Mouse (Mus musculus): ENCODE results near the gene Mdc1.
"Not testable (repeated sequence)": the region's sequence is repeated elsewhere in the genome, so short reads cannot be mapped to it uniquely, and the experiment has no call there.

The Mdc1 gene

GRCm38 (mm10) chr17:35822964-35823937 lies 18.1 kb upstream of the Mdc1 start, which contains the start of gene Flot1:
Gene Flot1 (plus strand): TSS chr17:35823230.
- peak; percentile 81 for DNase-seq (ENCODE audit: low read depth, low spot score)

DNA sequence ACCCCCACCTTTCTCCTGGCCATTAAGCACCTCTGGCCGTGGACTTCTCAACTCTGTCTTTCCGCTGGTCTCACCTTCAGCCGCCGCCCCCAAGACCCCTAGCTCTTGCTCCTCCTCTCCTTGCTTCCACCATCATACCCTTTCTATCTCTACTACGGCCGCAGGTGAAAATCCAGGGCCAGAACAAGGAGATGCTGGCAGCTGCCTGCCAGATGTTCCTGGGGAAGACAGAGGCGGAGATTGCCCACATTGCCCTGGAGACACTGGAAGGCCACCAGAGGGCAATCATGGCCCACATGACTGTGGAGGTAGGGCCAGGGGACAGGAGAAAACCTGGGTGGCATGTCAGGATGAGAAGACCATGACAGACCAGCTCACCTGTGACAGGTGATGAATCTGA lies 16.9 kb upstream of the Mdc1 start:
- DNase-seq (ENCODE audit: low read depth, low spot score) = no peak

GRCm38 (mm10) chr17:35825109-35825850 lies 16.0 kb upstream of the Mdc1 start:
- no peak for DNase-seq (ENCODE audit: low read depth, low spot score)

DNA sequence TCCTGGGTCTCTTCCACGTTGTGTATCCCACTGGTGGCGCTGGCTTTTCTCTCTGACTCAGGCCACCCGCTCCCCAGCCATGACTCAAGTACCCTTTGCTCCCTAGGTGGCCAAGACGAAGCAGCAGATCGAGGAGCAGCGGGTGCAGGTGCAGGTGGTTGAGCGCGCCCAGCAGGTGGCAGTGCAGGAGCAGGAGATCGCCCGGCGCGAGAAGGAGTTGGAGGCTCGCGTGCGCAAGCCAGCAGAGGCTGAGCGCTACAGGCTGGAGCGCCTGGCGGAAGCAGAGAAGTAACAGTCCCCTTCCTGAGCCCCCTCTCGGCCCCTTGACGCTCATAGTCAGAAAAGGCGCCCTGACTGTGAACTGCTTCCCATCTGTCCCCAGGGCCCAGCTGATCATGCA lies 11.6 kb upstream of the Mdc1 start:
- DNase-seq (ENCODE audit: low read depth, low spot score) = peak; percentile 79

DNA sequence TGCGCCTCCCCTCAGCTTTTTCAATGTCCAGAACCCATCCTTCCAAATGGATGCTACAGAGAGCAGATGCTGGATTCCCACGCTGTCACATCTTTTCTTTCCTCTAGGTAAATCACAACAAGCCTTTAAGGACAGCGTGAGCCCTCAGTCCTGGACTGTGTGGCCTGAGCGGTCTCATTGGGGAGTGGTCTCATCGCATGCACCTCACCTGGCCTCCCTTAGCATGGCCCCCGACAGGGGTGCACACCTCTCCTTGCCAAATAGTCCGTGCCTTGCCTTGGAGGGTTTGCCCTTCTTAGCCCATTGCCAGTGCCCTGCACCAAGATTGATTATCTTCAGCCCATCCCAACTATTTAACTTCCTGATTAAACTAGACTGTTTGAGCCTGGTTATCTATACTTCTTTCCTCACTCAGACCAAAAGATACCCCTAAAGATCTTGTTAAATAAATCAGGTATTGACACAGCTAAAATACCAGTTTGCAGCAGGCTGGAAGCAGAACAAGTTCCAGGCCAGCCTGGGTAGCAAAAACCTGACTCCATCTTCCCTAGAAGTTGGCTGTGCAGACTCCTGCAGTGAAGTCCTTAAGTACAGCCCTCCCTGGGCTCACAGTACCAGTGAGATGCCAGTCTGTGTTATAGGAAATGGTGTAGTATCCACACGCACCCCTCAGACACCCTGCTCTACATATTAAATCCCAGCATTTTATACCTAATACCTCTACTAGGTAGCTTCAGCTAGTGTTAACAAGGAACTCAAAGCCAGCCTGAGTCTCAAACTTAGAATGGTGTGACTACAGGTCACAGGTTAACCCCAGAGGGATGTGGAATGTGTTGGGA lies 8.7 kb upstream of the Mdc1 start:
- no peak for DNase-seq (ENCODE audit: low read depth, low spot score)

DNA sequence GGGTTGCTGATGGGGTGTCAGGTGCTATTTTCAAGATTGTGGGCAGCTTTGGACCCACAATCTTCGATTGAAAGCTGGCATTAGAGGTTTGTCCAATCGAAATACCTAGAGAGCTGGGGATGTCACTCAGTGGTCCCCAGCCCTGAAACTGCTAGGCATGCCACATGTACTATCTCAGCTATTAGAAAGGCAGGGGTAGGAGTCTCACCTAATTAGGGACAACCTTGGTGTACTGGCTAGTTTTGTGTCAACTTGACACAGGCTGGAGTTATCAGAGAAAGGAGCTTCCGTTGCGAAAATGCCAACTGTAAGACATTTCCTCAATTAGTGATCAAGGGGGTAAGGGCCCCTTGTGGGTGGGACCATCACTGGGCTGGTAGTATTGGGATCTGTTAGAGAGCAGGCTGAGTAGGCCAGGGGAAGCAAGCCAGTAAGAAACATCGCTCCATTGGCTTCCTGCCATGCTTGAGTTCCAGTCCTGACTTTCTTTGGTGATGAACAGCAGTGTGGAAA lies 8.0 kb upstream of the Mdc1 start:
- no peak for DNase-seq (ENCODE audit: low read depth, low spot score)

GRCm38 (mm10) chr17:35833894-35834293 lies 7.4 kb upstream of the Mdc1 start:
- DNase-seq (ENCODE audit: low read depth, low spot score) = no peak

DNA sequence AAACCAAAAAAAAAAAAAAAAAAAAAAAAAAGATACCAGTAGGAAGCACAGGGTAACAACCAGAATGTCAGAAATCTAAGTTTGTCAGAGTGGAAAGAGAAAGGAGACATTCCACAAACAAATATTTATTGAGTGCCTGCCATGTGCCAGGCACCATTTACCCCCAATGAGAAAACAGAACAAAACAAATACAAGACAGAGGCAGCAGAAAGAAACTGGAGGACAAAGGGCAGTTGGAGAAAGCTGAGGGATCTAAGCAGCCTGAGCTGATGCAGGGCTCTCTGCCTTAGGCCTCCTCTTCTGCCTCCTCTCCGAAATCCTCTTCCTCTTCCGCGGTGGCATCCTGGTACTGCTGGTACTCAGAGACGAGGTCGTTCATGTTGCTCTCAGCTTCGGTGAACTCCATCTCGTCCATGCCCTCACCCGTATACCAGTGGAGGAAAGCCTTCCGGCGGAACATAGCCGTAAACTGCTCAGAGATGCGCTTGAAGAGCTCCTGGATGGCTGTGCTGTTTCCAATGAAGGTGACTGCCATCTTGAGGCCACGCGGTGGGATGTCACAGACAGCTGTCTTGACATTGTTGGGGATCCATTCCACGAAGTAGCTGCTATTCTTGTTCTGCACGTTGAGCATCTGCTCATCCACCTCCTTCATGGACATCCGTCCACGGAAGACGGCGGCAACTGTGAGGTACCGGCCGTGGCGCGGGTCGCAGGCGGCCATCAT lies 6.5 kb upstream of the Mdc1 start:
- no peak for DNase-seq (ENCODE audit: low read depth, low spot score)

- no peak for DNase-seq (ENCODE audit: low read depth, low spot score)
Observed at GRCm38 (mm10) chr17:35835424-35836140, 5.7 kb upstream of the Mdc1 start.

DNA sequence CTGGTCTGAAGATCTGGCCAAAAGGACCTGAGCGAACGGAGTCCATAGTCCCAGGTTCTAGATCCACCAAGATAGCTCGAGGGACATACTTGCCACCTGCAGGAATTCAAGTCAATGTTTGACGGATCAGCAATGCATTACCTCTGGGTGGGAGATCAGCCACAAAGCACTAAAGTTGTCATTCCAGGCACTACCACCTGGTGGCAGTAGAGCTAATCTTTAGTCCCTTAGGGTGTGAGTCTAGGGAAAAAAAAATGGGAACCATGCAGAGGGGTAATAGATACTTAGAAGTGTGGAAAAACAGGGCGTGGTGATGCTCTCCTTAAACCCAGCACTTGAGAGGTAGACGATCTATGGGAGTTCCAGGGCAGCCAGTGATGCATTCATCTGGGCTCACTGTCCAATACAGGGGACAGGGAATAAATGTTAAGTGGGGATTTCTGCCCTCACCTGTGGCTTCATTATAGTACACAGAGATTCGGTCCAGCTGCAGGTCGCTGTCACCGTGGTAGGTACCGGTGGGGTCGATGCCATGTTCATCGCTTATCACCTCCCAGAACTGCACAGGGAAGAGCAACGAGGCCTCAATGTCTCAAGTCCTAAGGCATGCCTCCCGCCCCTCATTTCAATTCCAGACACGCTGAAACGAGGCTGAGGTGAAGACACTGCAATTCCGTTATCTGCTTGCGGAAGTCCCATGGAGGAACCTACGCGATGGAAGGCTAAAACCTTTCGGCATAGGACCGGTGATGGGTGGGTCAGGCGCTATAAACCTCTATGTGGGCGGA lies 4.9 kb upstream of the Mdc1 start:
- DNase-seq (ENCODE audit: low read depth, low spot score) = peak; percentile 88

GRCm38 (mm10) chr17:35836991-35837422 lies 4.3 kb upstream of the Mdc1 start:
- DNase-seq (ENCODE audit: low read depth, low spot score) = peak; percentile 93

DNA sequence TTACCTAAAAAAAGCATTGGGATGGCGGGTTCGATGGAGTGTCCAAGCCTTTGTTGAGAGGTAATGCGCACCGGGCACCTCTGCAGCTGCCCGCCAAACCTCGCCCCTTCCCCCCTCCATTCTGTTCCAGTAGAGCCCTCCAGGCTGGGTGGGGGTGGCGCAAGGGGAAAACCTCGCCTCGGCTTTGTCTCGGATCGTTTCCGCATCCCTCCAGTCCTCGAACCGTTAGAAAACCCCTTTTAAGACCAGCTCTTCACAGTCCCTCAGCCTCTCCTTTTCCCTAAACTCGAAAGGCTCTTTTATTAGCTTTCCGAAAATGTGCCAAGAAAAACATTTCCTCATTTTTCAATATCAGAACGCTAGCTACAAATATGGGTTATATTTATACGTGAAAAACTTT lies 3.8 kb upstream of the Mdc1 start:
- DNase-seq (ENCODE audit: low read depth, low spot score) = peak; percentile 72

DNA sequence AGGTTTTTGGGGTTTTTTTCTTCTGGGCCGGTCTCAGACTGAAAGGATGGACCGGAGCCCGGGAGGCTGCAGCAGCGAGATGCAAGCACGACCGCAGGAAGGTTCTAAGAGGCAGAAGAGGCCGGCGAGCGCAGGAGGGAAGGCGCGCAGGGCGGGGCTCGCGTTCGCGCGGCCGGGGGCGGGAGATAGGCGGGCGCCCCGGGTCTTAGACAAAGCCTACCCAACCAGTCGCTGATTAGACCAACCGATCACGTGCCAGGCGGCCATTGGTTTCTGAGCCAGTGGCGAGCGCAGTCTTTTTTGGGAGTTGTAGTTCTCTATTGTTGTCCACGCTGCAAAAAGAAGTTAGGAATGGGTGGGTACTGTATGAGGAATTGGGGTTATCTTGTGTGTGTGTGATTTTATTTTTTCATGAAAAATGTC lies 3.2 kb upstream of the Mdc1 start, which contains the start of gene Tubb5:
Gene Tubb5 (minus strand): TSS at position 185 of the 423 bp plus-strand sequence.
- DNase-seq (ENCODE audit: low read depth, low spot score) = peak; percentile 95

GRCm38 (mm10) chr17:35838570-35838969 lies 2.7 kb upstream of the Mdc1 start:
- no peak for DNase-seq (ENCODE audit: low read depth, low spot score)

GRCm38 (mm10) chr17:35839002-35839401 lies 2.3 kb upstream of the Mdc1 start:
- not testable (repeated sequence) for DNase-seq (ENCODE audit: low read depth, low spot score)

GRCm38 (mm10) chr17:35840561-35840960 lies 754 bp upstream of the Mdc1 start:
- no peak for DNase-seq (ENCODE audit: low read depth, low spot score)

DNA sequence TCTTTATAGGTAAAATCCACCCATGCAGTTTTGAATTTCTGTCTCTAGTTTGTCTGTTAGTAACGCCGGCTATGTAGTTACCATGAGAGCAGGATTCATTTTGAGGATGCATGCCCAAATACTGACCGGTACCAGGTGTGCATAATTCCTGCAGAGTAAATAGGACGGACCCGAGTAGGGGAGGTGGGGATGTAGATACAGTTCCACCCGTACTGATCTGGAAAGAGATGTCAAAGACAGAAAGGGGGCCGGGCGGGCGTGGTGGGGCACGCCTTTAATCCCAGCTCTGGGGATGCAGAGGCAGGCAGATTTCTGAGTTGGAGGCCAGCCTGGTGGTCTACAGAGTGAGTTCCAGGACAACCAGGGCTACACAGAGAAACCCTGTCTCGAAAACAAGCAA lies 691 bp downstream of the Mdc1 start:
- no peak for DNase-seq (ENCODE audit: low read depth, low spot score)

- DNase-seq (ENCODE audit: low read depth, low spot score) = no peak
Observed at GRCm38 (mm10) chr17:35843514-35843913, 2.2 kb downstream of the Mdc1 start.

DNA sequence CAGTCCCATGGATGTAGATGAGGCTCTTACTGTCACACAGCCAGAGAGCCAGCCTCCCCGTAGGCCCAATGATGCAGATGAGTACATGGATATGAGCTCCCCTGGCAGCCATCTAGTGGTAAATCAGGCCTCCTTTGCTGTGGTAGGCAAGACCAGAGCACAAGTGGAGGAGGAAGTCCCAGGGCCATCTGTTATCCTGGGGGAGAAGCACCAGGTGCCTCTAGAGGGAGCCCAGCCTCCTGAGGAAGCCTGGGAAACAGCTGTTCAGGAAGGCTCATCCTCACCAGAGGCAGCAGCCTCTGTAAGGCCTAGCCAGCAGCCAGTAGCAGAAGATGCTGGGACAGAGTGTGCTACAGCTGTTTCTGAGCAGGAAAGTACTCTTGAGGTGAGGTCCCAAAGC lies 6.8 kb downstream of the Mdc1 start:
- no peak for DNase-seq (ENCODE audit: low read depth, low spot score)
